Mouse (Mus musculus) heart, adult 10 weeks (tissue): ENCODE results near the gene Bbs10. TPM values are rescaled to one million over a fixed set of nuclear protein-coding genes. Genes with fewer than 3 reads are reported as not detected.

Experiments used
- polyA plus RNA-seq: library from polyadenylated mRNA; stranded (reverse); fragments of 350-450 nt; fragmentation: Illumina TruSeq; extraction: RNeasy Lipid Tissue Mini Kit (QIAGEN cat#74804); gene quantifications from one replicate; pipeline ENCODE4 v1.2.3, GENCODE M21; 2014; ENCODE audit warnings: low read depth, low replicate concordance

Gene Bbs10
- 4.0 TPM for polyA plus RNA-seq

GRCm38 (mm10) chr10:111298140-111299098 lies at the start of gene Bbs10:
Gene Bbs10, plus strand, starts transcription at chr10:111298679.

Other genes with a start within 250 kb of the Bbs10 start
- gene Osbpl8, start 133.9 kb upstream of the Bbs10 start, polyA plus RNA-seq = 38.3 TPM
- gene Nap1l1, start 174.5 kb downstream of the Bbs10 start, polyA plus RNA-seq = 100 TPM
- 14.6 TPM for gene Phlda1, start 207.6 kb downstream of the Bbs10 start, polyA plus RNA-seq